Mouse (Mus musculus): ENCODE results near the gene Col4a2.

The Col4a2 gene

GRCm38 (mm10) chr8:11357921-11358436, 45.4 kb downstream of the Col4a2 start:
- no peak for DNase-seq (ENCODE audit: low read depth in 1 of 2, low spot score in 2 of 2)

- DNase-seq (ENCODE audit: low read depth in 1 of 2, low spot score in 2 of 2): no peak
These were observed 47.2 kb downstream of the Col4a2 start for GRCm38 (mm10) chr8:11359846-11360245.

DNA sequence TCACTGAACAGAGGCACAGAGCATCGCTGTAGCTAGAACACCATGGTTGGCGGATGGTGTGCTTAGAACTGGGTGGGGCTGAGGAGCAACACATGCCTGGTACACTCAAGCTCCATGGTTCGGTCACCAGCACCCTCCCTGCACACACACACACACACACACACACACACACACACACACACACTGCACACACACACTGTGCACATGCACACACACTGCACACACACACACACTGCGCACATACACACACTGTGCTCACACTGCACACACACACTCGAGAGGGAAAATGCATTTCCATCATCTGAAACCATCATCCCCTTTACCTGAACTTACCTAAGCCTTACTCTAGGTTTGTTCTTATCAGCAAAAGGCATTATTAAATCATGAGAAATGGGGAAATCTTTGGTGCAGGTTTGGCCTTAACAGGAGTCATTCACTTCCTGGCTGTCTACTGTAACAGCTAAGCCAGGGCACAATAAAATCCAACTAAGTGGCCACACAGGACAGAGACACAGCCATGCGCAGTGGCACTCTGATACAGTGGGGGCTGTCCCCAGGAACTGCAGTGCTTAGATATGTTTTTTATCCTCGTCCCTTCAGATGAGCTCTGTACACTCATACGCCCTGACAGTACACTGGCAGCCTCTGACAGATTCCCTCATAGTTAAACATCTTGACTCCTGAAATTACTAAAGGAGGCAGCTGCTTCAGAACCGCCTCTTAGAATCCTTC, 49.1 kb downstream of the Col4a2 start:
- no peak for DNase-seq (ENCODE audit: low read depth in 1 of 2, low spot score in 2 of 2)

DNA sequence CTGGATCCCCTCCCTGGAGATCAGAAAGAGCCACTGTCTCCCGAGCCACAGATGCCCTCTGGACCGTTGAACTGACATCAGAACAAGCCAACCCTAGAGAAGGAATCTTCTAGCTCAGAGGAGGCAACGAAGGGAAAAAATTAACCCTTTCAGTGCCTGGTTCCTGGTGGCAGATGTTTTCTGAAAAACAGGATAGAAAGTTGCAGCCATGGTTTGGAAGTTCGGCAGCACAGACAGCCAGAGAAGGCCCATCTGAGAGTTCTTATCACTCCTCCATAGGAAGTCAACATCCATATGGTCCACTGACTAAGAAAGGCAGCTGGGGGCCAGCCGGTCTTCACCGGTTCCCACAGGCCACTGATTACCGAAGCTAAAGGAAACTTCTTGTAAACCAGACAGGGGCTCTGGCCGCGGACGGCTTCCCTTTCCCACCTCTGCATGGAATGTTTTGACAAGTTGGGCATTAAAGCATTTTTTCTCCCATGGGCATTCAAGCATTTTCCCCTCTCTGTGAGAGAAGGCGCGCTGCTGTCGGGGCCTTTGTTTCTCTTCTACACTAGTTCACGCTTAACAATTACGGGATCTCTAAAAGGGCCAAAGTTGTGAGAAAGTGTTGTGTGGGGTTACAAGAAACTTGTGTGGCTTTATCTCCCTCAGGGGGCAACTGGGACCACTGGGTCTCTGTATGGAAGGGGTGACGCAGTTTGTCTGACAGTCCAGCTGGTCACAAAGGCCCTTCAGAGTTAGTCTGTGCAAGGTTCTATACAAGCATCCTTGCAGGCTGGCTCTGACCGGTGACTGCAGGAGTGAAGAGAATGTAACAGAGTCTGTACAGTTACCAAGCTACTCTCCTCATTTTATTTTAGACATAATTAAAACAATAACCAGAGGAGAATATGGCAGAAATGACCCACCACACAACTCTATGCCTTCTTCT, 49.9 kb downstream of the Col4a2 start:
- DNase-seq (ENCODE audit: low read depth in 1 of 2, low spot score in 2 of 2): no peak

- DNase-seq (ENCODE audit: low read depth in 1 of 2, low spot score in 2 of 2): no peak
These were observed 50.9 kb downstream of the Col4a2 start for GRCm38 (mm10) chr8:11363340-11364126.

DNA sequence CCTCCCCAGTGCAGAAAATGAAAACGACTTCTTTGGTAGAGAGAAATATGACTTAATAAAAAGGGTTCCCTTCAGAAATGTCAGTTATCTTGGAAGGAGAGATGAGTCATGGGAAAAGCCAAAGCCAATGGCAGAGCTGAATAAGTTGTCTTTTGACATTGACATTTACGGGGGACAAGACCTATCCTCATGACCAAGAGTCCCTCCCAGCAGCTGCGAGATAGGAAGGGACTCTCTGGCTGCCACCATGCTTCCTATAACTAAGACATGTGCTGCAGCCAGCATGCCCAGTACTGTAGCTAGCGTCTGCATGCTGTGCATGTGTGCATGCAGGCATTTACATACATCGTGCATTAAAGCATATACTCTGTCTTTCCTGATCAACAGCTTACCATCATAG, 53.6 kb downstream of the Col4a2 start:
- DNase-seq (ENCODE audit: low read depth in 1 of 2, low spot score in 2 of 2): no peak

DNA sequence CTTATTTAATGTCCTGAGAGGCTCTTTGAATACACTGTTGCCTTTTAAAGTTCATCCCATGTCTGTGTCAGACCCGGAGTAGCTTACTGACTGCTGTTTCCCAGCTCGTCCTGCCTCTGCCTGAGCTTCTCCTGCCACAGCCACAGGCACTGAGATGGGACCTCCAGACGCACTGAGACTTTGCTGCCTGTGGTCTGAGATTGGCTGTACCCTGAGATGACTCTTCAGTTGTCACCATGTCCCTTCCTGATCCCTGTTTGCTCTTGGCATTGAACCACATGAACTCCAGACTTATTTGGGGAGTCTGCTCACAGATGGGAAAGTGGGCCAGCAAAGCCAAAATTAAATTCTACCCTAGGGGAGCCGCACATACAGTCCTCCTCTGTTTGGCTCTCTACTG, 54.1 kb downstream of the Col4a2 start:
- no peak for DNase-seq (ENCODE audit: low read depth in 1 of 2, low spot score in 2 of 2)

DNA sequence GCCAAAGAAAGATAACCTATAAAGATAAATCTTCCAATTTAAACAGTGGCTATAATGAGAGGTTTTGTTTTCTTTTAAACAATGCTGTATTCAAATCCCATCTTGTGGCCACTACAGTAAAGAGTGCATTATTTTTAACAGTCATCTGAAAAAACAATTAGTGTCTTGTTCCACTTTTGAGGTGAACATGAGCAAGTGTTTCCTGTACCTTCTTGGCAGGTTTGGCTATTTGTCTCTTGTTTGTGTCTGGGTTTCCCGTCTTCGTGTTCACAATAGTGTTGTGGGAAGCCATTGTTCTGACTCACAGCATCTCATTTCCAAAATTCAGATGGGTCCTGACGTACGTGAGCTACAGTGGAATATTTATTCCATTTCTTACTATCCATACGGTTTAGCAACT, 55.1 kb downstream of the Col4a2 start:
- DNase-seq (ENCODE audit: low read depth in 1 of 2, low spot score in 2 of 2): no peak

DNA sequence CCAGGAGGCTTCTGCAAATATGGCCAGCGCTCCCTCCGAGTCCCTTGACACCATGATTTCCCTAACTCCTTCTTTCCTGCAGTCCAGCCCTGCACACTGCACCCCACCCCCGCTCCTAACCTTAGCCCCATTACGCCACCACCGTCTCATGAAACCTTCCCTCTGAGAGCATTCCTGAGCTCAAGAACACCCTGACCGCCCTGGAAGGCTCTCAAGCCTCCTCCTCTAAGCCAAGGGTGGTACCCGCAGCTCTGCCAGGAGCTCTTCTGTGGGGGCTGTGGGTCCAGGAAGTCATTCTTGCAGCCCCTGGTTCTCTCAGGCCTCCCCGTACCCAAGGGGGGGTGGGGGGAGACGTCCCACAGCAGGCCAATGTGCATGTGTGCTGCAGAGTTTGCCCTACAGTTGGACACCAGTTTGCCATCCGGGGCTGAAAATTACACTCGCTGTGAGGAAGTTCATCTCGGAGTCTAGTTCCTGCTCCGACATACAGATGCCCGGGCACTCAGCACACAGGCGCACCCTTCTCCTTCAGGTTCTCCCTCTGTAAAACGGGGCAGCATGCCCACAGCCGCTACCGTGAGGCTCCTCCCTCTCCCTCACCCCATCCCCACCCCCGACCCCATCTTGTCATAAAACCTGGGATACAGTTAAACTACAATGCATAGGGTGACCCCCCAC, 57.1 kb downstream of the Col4a2 start:
- DNase-seq (ENCODE audit: low read depth in 1 of 2, low spot score in 2 of 2): no peak

- no peak for DNase-seq (ENCODE audit: low read depth in 1 of 2, low spot score in 2 of 2)
These were observed 58.7 kb downstream of the Col4a2 start for GRCm38 (mm10) chr8:11371347-11371746.

DNA sequence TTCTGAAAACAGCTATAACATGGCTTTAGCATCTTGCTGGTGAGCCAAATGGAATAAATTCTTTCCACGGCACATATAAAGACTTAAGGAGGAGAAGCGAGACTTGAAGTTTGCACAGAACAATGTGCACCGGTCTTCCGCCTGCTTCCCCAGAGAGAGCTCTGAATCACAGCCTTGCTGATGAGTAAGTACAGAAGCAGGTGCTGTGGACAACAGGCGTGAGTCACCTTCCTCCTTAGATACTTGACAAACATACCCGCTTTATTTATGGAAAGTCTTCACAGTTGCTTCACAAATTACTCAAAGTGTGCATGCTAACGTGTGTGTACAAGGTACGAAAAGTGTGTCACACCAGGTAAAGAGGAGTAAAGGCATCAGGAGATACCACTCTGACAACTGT, 59.5 kb downstream of the Col4a2 start:
- DNase-seq (ENCODE audit: low read depth in 1 of 2, low spot score in 2 of 2): no peak

- DNase-seq (ENCODE audit: low read depth in 1 of 2, low spot score in 2 of 2): no peak
These were observed 61.2 kb downstream of the Col4a2 start for GRCm38 (mm10) chr8:11373643-11374325.

DNA sequence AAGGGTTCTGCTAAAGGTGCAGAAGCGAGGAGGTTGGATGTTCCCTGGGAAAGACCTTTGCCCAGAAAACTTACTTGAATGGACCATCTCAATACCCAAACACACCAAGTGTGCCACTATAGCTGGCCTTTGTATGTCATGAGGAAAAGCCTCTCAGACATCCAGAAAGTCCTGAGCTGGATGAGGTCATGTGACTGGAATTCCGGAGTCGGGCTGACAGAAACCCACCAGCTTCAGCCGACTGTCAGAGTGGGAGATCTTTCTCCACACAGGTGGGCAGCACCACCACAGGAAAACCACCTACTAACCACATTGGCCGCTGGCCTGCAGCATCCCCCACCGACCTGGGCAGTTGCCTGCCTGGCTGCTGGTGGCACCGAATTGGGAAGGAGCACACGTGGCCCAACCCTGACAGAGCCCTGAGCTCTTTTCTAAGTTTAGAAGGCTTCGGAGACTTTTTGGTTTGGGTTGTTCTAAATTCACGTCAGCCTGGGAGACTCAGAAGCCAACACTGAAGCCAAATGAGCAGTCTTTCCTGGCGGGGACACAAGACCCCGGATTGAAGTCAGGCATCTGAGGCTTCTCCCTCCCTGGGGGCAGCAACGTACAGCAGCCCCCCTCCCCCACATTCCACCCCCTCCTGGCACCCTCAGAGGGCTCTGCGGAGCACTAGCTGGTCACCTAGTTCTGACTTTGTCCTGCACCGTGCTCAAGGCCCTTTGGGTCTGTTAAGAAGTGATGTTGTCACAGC, 61.9 kb downstream of the Col4a2 start:
- no peak for DNase-seq (ENCODE audit: low read depth in 1 of 2, low spot score in 2 of 2)

- DNase-seq (ENCODE audit: low read depth in 1 of 2, low spot score in 2 of 2): no peak
These were observed 63.3 kb downstream of the Col4a2 start for GRCm38 (mm10) chr8:11375749-11376438.

- DNase-seq (ENCODE audit: low read depth in 1 of 2, low spot score in 2 of 2): no peak
These were observed 65.0 kb downstream of the Col4a2 start for GRCm38 (mm10) chr8:11377391-11378210.

GRCm38 (mm10) chr8:11379590-11379989, 67.0 kb downstream of the Col4a2 start:
- DNase-seq (ENCODE audit: low read depth in 1 of 2, low spot score in 2 of 2): no peak

DNA sequence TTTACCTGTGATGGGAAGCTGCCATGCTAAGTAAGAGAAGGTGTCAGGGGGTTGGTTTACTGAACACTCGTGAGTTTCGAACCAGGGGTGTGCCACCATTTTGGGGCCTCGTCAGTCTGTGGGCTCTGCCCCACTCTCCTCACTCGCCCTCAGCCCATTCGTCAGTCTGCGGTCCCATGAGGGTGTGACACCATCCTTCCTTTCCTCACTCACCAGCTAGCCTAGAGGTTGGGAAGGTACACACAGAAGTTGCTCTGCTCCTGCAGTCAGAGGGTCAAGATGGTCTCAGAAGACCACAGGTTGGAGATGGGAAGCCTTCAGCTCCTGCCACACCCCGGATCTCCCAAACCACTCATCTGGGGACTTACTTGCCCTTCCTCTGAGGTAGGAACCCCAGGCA, 68.9 kb downstream of the Col4a2 start:
- DNase-seq (ENCODE audit: low read depth in 1 of 2, low spot score in 2 of 2): no peak
